Mouse (Mus musculus) CH12.LX (cell line): Measurements from ENCODE around the gene Eps8l2. TPM values are rescaled to one million over a fixed set of nuclear protein-coding genes. Genes with fewer than 3 reads are reported as not detected.
A peak's percentile ranks its signal among the peaks of the same experiment; 100 is the strongest.

ENCODE experiments used
- DNase-seq: peaks from one replicate; pipeline ENCODE4 v3.0.0-alpha.2; 2013; ENCODE audit errors: extremely low read depth
- H3K27ac ChIP-seq: 2 replicates; pipeline ENCODE4 v1.5.1; 2012; ENCODE audit warnings: low read depth, mild to moderate bottlenecking, control low read depth, moderate library complexity; ENCODE audit not compliant: insufficient read depth
- H3K27me3 ChIP-seq: replicated peaks from 2 replicates; pipeline ENCODE3; 2012; ENCODE audit warnings: inconsistent platforms
- H3K36me3 ChIP-seq, 2 experiments: replicated peaks in 1 of 2; 2 replicates each; pipeline versions ENCODE3 to v1.6.1; 2012; ENCODE audit warnings: inconsistent platforms in 1 of 2, low read length in 1 of 2, mild to moderate bottlenecking in 1 of 2, mixed read lengths in 1 of 2, moderate library complexity in 1 of 2; ENCODE audit not compliant: control insufficient read depth in 1 of 2, insufficient read depth in 1 of 2
- H3K4me1 ChIP-seq, 2 experiments: 2 replicates each; pipeline ENCODE4 v1.6.1; 2012; ENCODE audit warnings: inconsistent platforms in 1 of 2, moderate library complexity in 1 of 2; ENCODE audit not compliant: insufficient read depth in 2 of 2, control insufficient read depth in 1 of 2
- H3K4me2 ChIP-seq: 2 replicates; pipeline ENCODE4 v1.6.1; 2012; ENCODE audit warnings: low read depth, mild to moderate bottlenecking, control low read depth; ENCODE audit not compliant: poor library complexity, insufficient read depth, severe bottlenecking
- H3K4me3 ChIP-seq, 3 experiments: fragments of 150-350 bp in 1 of 3; sonication (generic) in 1 of 3; replicated peaks in 1 of 3; 2 replicates each; pipeline versions ENCODE3 to v1.5.1; 2011 to 2012; ENCODE audit warnings: low read depth in 2 of 3, low read length in 2 of 3, mild to moderate bottlenecking in 2 of 3, moderate library complexity in 2 of 3, control low read depth in 1 of 3, improper control_type of control experiment in 1 of 3, inconsistent platforms in 1 of 3, mixed read lengths in 1 of 3; ENCODE audit not compliant: poor library complexity in 1 of 3
- H3K79me2 ChIP-seq: replicated peaks from 2 replicates; pipeline ENCODE4 v1.6.1; 2012; ENCODE audit warnings: mild to moderate bottlenecking, moderate library complexity; ENCODE audit not compliant: control insufficient read depth, poor library complexity, insufficient read depth, severe bottlenecking; ENCODE audit errors: extremely low read depth
- H3K9ac ChIP-seq: 2 replicates; pipeline ENCODE4 v1.6.1; 2012; ENCODE audit warnings: low read depth, mild to moderate bottlenecking, control low read depth, moderate library complexity; ENCODE audit not compliant: insufficient read depth
- H3K9me3 ChIP-seq: replicated peaks from 2 replicates; pipeline ENCODE3; 2012; ENCODE audit warnings: low read length, inconsistent platforms, mixed read lengths
- CHD2 ChIP-seq: IDR thresholded peaks from 2 replicates; pipeline ENCODE4 v1.6.1; 2011; ENCODE audit warnings: low read length, improper control_type of control experiment
- CTCF ChIP-seq, 2 experiments: IDR thresholded peaks in 1 of 2; conservative IDR thresholded peaks in 1 of 2; 2 replicates each; pipeline ENCODE4 v1.5.1; 2011 to 2012; ENCODE audit warnings: low read depth in 2 of 2, low read length in 2 of 2, improper control_type of control experiment in 1 of 2, inconsistent platforms in 1 of 2, mild to moderate bottlenecking in 1 of 2, moderate library complexity in 1 of 2
- ELF1 ChIP-seq: IDR thresholded peaks from 2 replicates; pipeline ENCODE4 v1.6.1; 2014; ENCODE audit warnings: low read depth, mild to moderate bottlenecking, inconsistent platforms, low read length, improper control_type of control experiment
- EP300 ChIP-seq: IDR thresholded peaks from 2 replicates; pipeline ENCODE4 v1.6.1; 2011; ENCODE audit warnings: low read length, improper control_type of control experiment
- IRF4 ChIP-seq: IDR thresholded peaks from 2 replicates; pipeline ENCODE4 v1.6.1; 2014; ENCODE audit warnings: low read depth, mild to moderate bottlenecking, inconsistent platforms, low read length, improper control_type of control experiment
- JUN ChIP-seq: IDR thresholded peaks from 2 replicates; pipeline ENCODE4 v1.6.1; 2011; ENCODE audit warnings: low read depth, mild to moderate bottlenecking, low read length, improper control_type of control experiment, moderate library complexity; ENCODE audit not compliant: insufficient read depth
- JUND ChIP-seq: conservative IDR thresholded peaks from 2 replicates; pipeline ENCODE4 v1.6.1; 2011; ENCODE audit warnings: low read depth, low read length, improper control_type of control experiment
- MAX ChIP-seq: IDR thresholded peaks from 2 replicates; pipeline ENCODE4 v1.6.1; 2011; ENCODE audit warnings: low read length, improper control_type of control experiment
- MYC ChIP-seq: IDR thresholded peaks from 2 replicates; pipeline ENCODE4 v1.6.1; 2011; ENCODE audit warnings: low read depth, mild to moderate bottlenecking, improper control_type of control experiment, low read length
- PAX5 ChIP-seq: IDR thresholded peaks from 2 replicates; pipeline ENCODE4 v1.6.1; 2012; ENCODE audit warnings: low read length, inconsistent platforms, mixed read lengths
- POLR2A ChIP-seq: IDR thresholded peaks from 2 replicates; pipeline ENCODE4 v1.6.1; 2011; ENCODE audit warnings: low read depth, mild to moderate bottlenecking, improper control_type of control experiment, low read length
- RAD21 ChIP-seq: IDR thresholded peaks from 2 replicates; pipeline ENCODE4 v1.6.1; 2011; ENCODE audit warnings: low read depth, mild to moderate bottlenecking, low read length, improper control_type of control experiment, moderate library complexity
- SMC3 ChIP-seq: IDR thresholded peaks from 2 replicates; pipeline ENCODE4 v1.6.1; 2011; ENCODE audit warnings: low read depth, low read length, improper control_type of control experiment
- ZC3H11A ChIP-seq: IDR thresholded peaks from 2 replicates; pipeline ENCODE4 v1.6.1; 2012; ENCODE audit warnings: low read depth, mild to moderate bottlenecking, inconsistent platforms, low read length, improper control_type of control experiment
- ZMIZ1 ChIP-seq: IDR thresholded peaks from 2 replicates; pipeline ENCODE4 v1.6.1; 2012; ENCODE audit warnings: low read depth, mild to moderate bottlenecking, inconsistent platforms, low read length, improper control_type of control experiment
- dilution Hi-C: fragments of 300-500 bp; cut with MboI; formaldehyde crosslinking; loops from 2 replicates; pipeline ENCODE4 v1.14.3; 2020; ENCODE audit warnings: low sequenced_read_pairs; ENCODE audit not compliant: extremely low pct_unique_long_range_greater_than_20kb, extremely low pct_ligation_motif_present
- in situ Hi-C: fragments of 300-500 bp; cut with MboI; formaldehyde crosslinking; loops from 3 replicates; pipeline ENCODE4 v1.14.3; 2019; ENCODE audit warnings: low sequenced_read_pairs, low pct_ligation_motif_present, low pct_unique_long_range_greater_than_20kb, mixed read lengths
- polyA plus RNA-seq: library from polyadenylated mRNA; unstranded; fragments of >175 nt; gene quantifications from 2 replicates; pipeline ENCODE4 v1.2.1, GENCODE M21; 2012; ENCODE audit warnings: low read depth; ENCODE audit not compliant: insufficient read length
- total RNA-seq, 2 experiments: library from RNA; depleted of rRNA; stranded (reverse); fragments of 300-350 nt in 1 of 2; fragments of >200 nt in 1 of 2; gene quantifications; 2 replicates each; pipeline ENCODE4 v1.2.3; 2012 to 2014

Gene Eps8l2
- total and polyA plus RNA-seq, 3 experiments, result 0.51 to 1.1 TPM; not detected in 1

DNA sequence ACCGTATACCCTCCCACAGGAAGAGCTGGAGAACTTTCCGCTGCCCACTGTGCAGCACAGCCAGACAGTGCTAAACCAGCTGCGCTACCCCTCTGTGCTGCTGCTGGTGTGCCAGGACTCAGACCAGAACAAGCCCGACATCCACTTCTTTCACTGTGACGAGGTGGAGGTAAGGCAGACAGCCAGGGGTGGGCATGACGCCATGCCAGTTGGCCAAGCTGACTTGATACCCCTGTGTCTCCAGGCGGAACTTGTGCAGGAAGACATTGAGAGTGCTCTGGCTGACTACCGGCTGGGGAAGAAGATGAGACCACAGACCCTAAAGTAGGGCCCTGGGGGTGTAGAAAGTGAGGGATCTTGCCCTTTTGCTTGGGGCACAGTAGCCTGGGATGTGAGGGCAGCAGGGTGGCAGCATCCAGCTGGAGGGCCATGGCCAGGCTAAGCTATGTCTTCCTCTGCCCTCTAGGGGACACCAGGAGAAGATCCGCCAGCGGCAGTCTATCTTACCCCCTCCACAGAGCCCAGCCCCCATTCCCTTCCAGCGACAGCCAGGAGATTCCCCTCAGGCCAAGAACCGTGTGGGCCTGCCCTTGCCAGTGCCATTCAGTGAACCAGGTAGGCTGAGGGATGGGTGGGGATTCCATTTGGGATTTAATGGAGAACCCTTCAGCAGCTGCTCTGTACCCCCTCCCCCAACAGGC lies 17.1 kb downstream of the Eps8l2 start:
- H3K9me3 ChIP-seq, result no peaks in the 10 kb centered on the region
- H3K36me3 ChIP-seq, result no peaks in the 10 kb centered on the region
- DNase-seq, result no peak
- H3K4me2 ChIP-seq, result no peak overlapping the region
- in situ Hi-C loops (loop anchor here (5.0 to 25.0 kb wide), 2 partner anchors 258 to 368 kb away; no protein-coding TSS in a partner anchor), dilution Hi-C loops (no loop called here)
- no peak overlapping the region for H3K4me3 ChIP-seq
- TF ChIP-seq ZC3H11A, result no peak
- TF ChIP-seq POLR2A, result no peak
- TF ChIP-seq MAX, result no peak
- peak; percentile 64 for TF ChIP-seq CHD2
- peak; percentile 38 for TF ChIP-seq SMC3
- TF ChIP-seq CTCF (conservative IDR thresholded peaks at IDR 0.05 in 1 of 2, IDR thresholded peaks at IDR 0.05 in 1 of 2; ENCODE audit: low read depth in 2 of 2, low read length in 2 of 2), result peak in 1 of 2 experiments; percentile 63; a peak in 2 of 4 replicates
- TF ChIP-seq ELF1, result no peak
- TF ChIP-seq IRF4, result peak; percentile 9; the same call in 1 of the 2 replicates
- peak; percentile 46 for TF ChIP-seq RAD21
- TF ChIP-seq ZMIZ1, result no peak
- TF ChIP-seq EP300, result no peak
- H3K79me2 ChIP-seq, result no peaks in the 10 kb centered on the region
- no peak overlapping the region for H3K9ac ChIP-seq
- H3K27me3 ChIP-seq, result peaks cover 12% of the 10 kb centered on the region
- no peak overlapping the region for H3K27ac ChIP-seq
- H3K4me1 ChIP-seq, result peaks cover 8 to 22% of the 10 kb centered on the region in 2 experiments

DNA sequence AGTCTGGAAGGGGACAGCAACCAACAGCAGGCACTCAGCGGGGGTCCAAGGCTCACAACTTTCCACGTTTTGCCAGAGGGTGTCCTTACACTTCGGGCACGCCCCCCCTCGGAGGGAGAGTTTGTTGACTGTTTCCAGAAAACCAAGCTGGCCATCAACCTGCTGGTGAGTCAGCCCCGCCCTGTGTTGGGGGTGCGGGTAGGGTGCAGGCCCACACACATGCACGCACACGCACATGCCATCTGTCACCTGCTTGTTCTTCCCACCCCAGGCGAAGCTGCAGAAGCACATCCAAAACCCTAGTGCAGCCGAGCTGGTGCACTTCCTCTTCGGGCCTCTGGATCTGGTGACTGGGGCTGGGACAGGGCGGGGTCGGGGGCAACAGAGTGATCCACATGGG lies 18.3 kb downstream of the Eps8l2 start:
- in situ Hi-C loops (loop anchor here (5.0 to 25.0 kb wide), 2 partner anchors 260 to 370 kb away; no protein-coding TSS in a partner anchor), dilution Hi-C loops (no loop called here)
- Histone ChIP-seq H3K27ac (no peak overlapping the region), H3K4me3 (no peak overlapping the region), H3K36me3 (no peaks in the 10 kb centered on the region), H3K79me2 (no peaks in the 10 kb centered on the region), H3K4me1 (peaks cover 11 to 29% of the 10 kb centered on the region in 2 experiments), H3K4me2 (no peak overlapping the region), H3K9me3 (no peaks in the 10 kb centered on the region), H3K9ac (no peak overlapping the region), H3K27me3 (peaks cover 12% of the 10 kb centered on the region)
- TF ChIP-seq JUND, result no peak
- no peak for TF ChIP-seq JUN
- no peak for TF ChIP-seq MYC
- no peak for TF ChIP-seq PAX5
- no peak for DNase-seq
